Mouse (Mus musculus): ENCODE results near the gene Eif5a. TPM values are rescaled to one million over a fixed set of nuclear protein-coding genes. Genes with fewer than 3 reads are reported as not detected.

Eif5a gene
- polyA plus RNA-seq, 1 experiment from 2014 or later: 975 TPM

- peaks cover 31% of the 10 kb centered on the region for H3K4me1 ChIP-seq (replicated peaks)
- H3K9ac ChIP-seq: no peak overlapping the region
- no peak for ATAC-seq (replicated peaks; ENCODE audit: insufficient number of reproducible peaks, insufficient read depth, low FRiP score, low read depth)
- 69% methylated on average over 4 of the region's 4 CpGs for WGBS
- H3K9me3 ChIP-seq (replicated peaks): no peaks in the 10 kb centered on the region
- H3K4me2 ChIP-seq: no peak overlapping the region
- H3K27ac ChIP-seq: no peak overlapping the region
- no peak overlapping the region for H3K4me3 ChIP-seq
- peaks cover 20% of the 10 kb centered on the region for H3K27me3 ChIP-seq
- H3K36me3 ChIP-seq: peaks cover 22% of the 10 kb centered on the region
Measured at GRCm38 (mm10) chr11:69940962-69941361, 19.2 kb upstream of the Eif5a start.

- no peak overlapping the region for H3K9ac ChIP-seq
- 87% methylated on average over 17 of the region's 17 CpGs for WGBS
- peaks cover 26% of the 10 kb centered on the region for H3K27me3 ChIP-seq
- no peak overlapping the region for H3K4me3 ChIP-seq
- no peaks in the 10 kb centered on the region for H3K9me3 ChIP-seq (replicated peaks)
- H3K4me1 ChIP-seq (replicated peaks): peaks cover 36% of the 10 kb centered on the region
- H3K36me3 ChIP-seq: peaks cover 11% of the 10 kb centered on the region
- no peak for ATAC-seq (replicated peaks; ENCODE audit: insufficient number of reproducible peaks, insufficient read depth, low FRiP score, low read depth)
- H3K27ac ChIP-seq: no peak overlapping the region
- no peak overlapping the region for H3K4me2 ChIP-seq
Measured at GRCm38 (mm10) chr11:69939731-69940130, 18.0 kb upstream of the Eif5a start.

GRCm38 (mm10) chr11:69939181-69939580, 17.4 kb upstream of the Eif5a start:
- 57% methylated on average over 5 of the region's 5 CpGs for WGBS
- no peak for ATAC-seq (replicated peaks; ENCODE audit: insufficient number of reproducible peaks, insufficient read depth, low FRiP score, low read depth)
- Histone ChIP-seq H3K27me3 (peaks cover 26% of the 10 kb centered on the region), H3K9me3 (replicated peaks) (no peaks in the 10 kb centered on the region), H3K4me2 (no peak overlapping the region), H3K9ac (no peak overlapping the region), H3K36me3 (peaks cover 5% of the 10 kb centered on the region; the same call in 1 of the 2 replicates), H3K4me1 (replicated peaks) (peaks cover 41% of the 10 kb centered on the region), H3K27ac (no peak overlapping the region), H3K4me3 (no peak overlapping the region)

DNA sequence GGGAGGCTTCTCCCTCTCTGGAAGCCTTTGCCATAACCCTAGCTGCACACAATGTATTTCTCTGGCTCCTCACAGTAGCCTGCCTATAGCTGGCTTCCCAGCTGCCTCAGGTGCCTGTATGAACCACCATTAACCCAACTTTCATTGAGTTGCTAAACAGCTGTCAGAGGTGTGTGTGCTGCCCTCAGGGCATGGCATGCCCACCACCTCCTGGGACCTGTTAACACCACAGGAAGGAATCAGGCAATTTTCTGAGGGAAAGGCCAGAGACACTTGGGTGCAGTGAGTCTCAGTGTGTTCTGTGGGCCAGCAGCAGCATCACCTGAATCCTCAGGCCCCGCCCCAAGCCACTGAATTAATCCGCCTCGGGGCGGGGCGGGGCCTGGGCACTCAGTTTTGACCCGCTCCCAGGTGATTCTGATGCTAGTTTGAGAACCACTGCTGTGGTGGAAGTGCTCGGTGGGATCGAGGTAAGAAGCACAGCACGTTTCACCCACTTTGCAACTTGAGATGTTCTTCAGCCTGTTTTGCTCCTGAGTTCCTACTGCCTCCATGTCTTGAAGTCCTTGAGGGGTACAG, 16.7 kb upstream of the Eif5a start:
- H3K9ac ChIP-seq: no peak overlapping the region
- peaks cover 26% of the 10 kb centered on the region for H3K27me3 ChIP-seq
- H3K4me2 ChIP-seq: no peak overlapping the region
- no peak for ATAC-seq (replicated peaks; ENCODE audit: insufficient number of reproducible peaks, insufficient read depth, low FRiP score, low read depth)
- WGBS: 36% methylated on average over 9 of the region's 9 CpGs
- H3K27ac ChIP-seq: no peak overlapping the region
- H3K36me3 ChIP-seq: no peaks in the 10 kb centered on the region; the same call in 1 of the 2 replicates
- no peaks in the 10 kb centered on the region for H3K9me3 ChIP-seq (replicated peaks)
- H3K4me3 ChIP-seq: no peak overlapping the region
- H3K4me1 ChIP-seq (replicated peaks): peaks cover 41% of the 10 kb centered on the region

- Histone ChIP-seq H3K9me3 (replicated peaks) (no peaks in the 10 kb centered on the region), H3K4me3 (no peak overlapping the region), H3K4me2 (no peak overlapping the region), H3K9ac (no peak overlapping the region), H3K27ac (peak overlapping the region; percentile 61), H3K4me1 (replicated peaks) (peaks cover 41% of the 10 kb centered on the region), H3K36me3 (no peaks in the 10 kb centered on the region; the same call in 1 of the 2 replicates), H3K27me3 (peaks cover 26% of the 10 kb centered on the region)
- ATAC-seq (replicated peaks; ENCODE audit: insufficient number of reproducible peaks, insufficient read depth, low FRiP score, low read depth): no peak
- 53% methylated on average over 5 of the region's 5 CpGs for WGBS
Measured at GRCm38 (mm10) chr11:69937834-69938233, 16.1 kb upstream of the Eif5a start.

DNA sequence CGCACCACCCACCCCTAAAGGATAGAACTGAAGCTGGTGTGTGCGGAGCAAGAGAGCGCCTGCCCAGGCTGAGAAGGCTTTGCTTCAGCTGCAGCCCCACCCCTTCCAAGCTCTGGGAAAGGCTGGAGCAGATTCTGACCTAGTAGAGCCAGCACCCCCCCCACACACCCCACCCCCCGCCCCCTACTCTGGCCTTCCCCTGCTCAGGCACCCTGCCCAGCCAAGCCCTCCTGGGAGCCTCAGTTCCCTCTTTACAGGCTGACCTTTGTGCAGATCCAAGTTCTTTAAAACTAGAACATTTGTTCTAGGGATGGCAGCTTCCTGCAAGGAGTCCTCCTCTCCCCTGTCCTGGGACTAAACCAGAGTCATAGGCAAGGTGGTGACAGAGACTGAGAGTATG, 15.6 kb upstream of the Eif5a start:
- 40% methylated on average over 4 of the region's 4 CpGs for WGBS

GRCm38 (mm10) chr11:69936714-69937347, 15.1 kb upstream of the Eif5a start:
- WGBS: 41% methylated on average over 9 of the region's 9 CpGs
- Histone ChIP-seq H3K4me3 (peak overlapping the region; percentile 61), H3K27me3 (peaks cover 26% of the 10 kb centered on the region), H3K36me3 (no peaks in the 10 kb centered on the region), H3K9me3 (replicated peaks) (no peaks in the 10 kb centered on the region), H3K4me2 (peak overlapping the region; percentile 100), H3K27ac (peak overlapping the region; percentile 61), H3K4me1 (replicated peaks) (peaks cover 41% of the 10 kb centered on the region), H3K9ac (no peak overlapping the region)
- no peak for ATAC-seq (replicated peaks; ENCODE audit: insufficient number of reproducible peaks, insufficient read depth, low FRiP score, low read depth)

More for the DNA sequence above, 15.6 kb upstream of the Eif5a start:
- H3K4me1 ChIP-seq (replicated peaks): peaks cover 41% of the 10 kb centered on the region
- H3K9ac ChIP-seq: no peak overlapping the region
- no peak for ATAC-seq (replicated peaks; ENCODE audit: insufficient number of reproducible peaks, insufficient read depth, low FRiP score, low read depth)
- 0 out of 2 replicates have a peak overlapping the region, but pooled peaks have one; percentile 61 for H3K4me3 ChIP-seq
- peaks cover 26% of the 10 kb centered on the region for H3K27me3 ChIP-seq
- no peaks in the 10 kb centered on the region for H3K9me3 ChIP-seq (replicated peaks)
- peak overlapping the region; percentile 61 for H3K27ac ChIP-seq
- H3K36me3 ChIP-seq: no peaks in the 10 kb centered on the region
- peak overlapping the region; percentile 100 for H3K4me2 ChIP-seq

GRCm38 (mm10) chr11:69936156-69936555, 14.4 kb upstream of the Eif5a start:
- Histone ChIP-seq H3K9me3 (replicated peaks) (no peaks in the 10 kb centered on the region), H3K27ac (peak overlapping the region; percentile 59; the same call in 1 of the 2 replicates), H3K9ac (peak overlapping the region; percentile 67), H3K4me2 (peak overlapping the region; percentile 100), H3K4me3 (peak overlapping the region; percentile 61), H3K4me1 (replicated peaks) (peaks cover 41% of the 10 kb centered on the region), H3K36me3 (no peaks in the 10 kb centered on the region), H3K27me3 (peaks cover 26% of the 10 kb centered on the region)
- WGBS: 3% methylated on average over 30 of the region's 30 CpGs
- no peak for ATAC-seq (replicated peaks; ENCODE audit: insufficient number of reproducible peaks, insufficient read depth, low FRiP score, low read depth)

GRCm38 (mm10) chr11:69935137-69935879, 13.6 kb upstream of the Eif5a start, which contains the start of gene Ybx2:
TSS of gene Ybx2 (plus strand) at chr11:69935796.
- H3K4me2 ChIP-seq: peak within 1 kb of the TSS; percentile 100
- H3K36me3 ChIP-seq: no peaks in the 10 kb centered on the region
- peaks cover 26% of the 10 kb centered on the region for H3K27me3 ChIP-seq
- WGBS: 2% methylated on average over 60 of the region's 62 CpGs
- peaks cover 41% of the 10 kb centered on the region for H3K4me1 ChIP-seq (replicated peaks)
- peak within 1 kb of the TSS; percentile 67 for H3K9ac ChIP-seq
- H3K4me3 ChIP-seq: peak within 1 kb of the TSS; percentile 61
- H3K9me3 ChIP-seq (replicated peaks): no peaks in the 10 kb centered on the region
- ATAC-seq (replicated peaks; ENCODE audit: insufficient number of reproducible peaks, insufficient read depth, low FRiP score, low read depth): peak; percentile 79
- H3K27ac ChIP-seq: peak within 1 kb of the TSS; percentile 61; the same call in 1 of the 2 replicates

DNA sequence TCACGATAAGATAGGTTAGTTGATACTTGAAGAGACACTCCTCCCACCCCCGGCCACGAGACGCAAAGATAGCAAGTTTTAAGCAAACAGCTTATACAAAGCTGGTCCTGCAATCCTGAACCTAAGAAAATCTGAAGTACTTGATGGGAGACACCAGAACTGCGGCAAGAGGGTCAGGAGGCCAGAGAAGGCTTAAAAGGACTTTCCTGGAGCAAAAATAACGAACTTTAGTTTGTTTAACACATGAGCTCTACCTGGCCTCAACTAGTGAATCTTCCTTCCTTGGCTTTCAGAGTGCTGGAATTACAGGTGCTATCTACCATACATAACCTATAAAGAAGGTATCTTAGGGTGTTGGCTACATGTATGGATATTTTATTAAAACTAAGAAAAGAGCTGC, 12.9 kb upstream of the Eif5a start:
- H3K9me3 ChIP-seq (replicated peaks): no peaks in the 10 kb centered on the region
- no peak for ATAC-seq (replicated peaks; ENCODE audit: insufficient number of reproducible peaks, insufficient read depth, low FRiP score, low read depth)
- peaks cover 41% of the 10 kb centered on the region for H3K4me1 ChIP-seq (replicated peaks)
- no peak overlapping the region for H3K27ac ChIP-seq
- peak overlapping the region; percentile 61 for H3K4me3 ChIP-seq
- peak overlapping the region; percentile 28; the same call in 1 of the 2 replicates for H3K9ac ChIP-seq
- peak overlapping the region; percentile 58 for H3K4me2 ChIP-seq
- no peaks in the 10 kb centered on the region for H3K36me3 ChIP-seq
- 18% methylated on average over 6 of the region's 6 CpGs for WGBS
- H3K27me3 ChIP-seq: peaks cover 22% of the 10 kb centered on the region

- WGBS: 1% methylated on average over 18 of the region's 18 CpGs
- Histone ChIP-seq H3K4me1 (replicated peaks) (peaks cover 41% of the 10 kb centered on the region), H3K27ac (no peak overlapping the region), H3K4me3 (peak overlapping the region; percentile 28), H3K9ac (peak overlapping the region; percentile 28; the same call in 1 of the 2 replicates), H3K9me3 (replicated peaks) (no peaks in the 10 kb centered on the region), H3K27me3 (peaks cover 21% of the 10 kb centered on the region), H3K36me3 (no peaks in the 10 kb centered on the region), H3K4me2 (peak overlapping the region; percentile 58)
- 0 out of 2 replicates have a peak, but pooled peaks have one; percentile 32 for ATAC-seq (replicated peaks; ENCODE audit: insufficient number of reproducible peaks, insufficient read depth, low FRiP score, low read depth)
Measured at GRCm38 (mm10) chr11:69934169-69934568, 12.4 kb upstream of the Eif5a start.

Measured in heart, embryonic 15.5 days (tissue).